Mouse (Mus musculus): Measurements from ENCODE around the gene Trappc10.

GRCm38 (mm10) chr10:78165256-78166005 lies 79.0 kb downstream of the Trappc10 start:
- TF ChIP-seq CTCF (IDR thresholded peaks at IDR 0.05; ENCODE audit: control insufficient read depth, insufficient read depth, insufficient read length) (no peak), USF1 (IDR thresholded peaks at IDR 0.05; ENCODE audit: low read depth) (no peak), MYOD1 (IDR thresholded peaks at IDR 0.05; ENCODE audit: control insufficient read depth, insufficient read length, low read depth) (no peak), MYOG (IDR thresholded peaks at IDR 0.05; ENCODE audit: control insufficient read depth, extremely low read depth, insufficient read length) (no peak), CEBPB (IDR thresholded peaks at IDR 0.05; ENCODE audit: low read depth) (no peak)
